Mouse (Mus musculus) C2C12 (cell line): ENCODE results near the gene Fbxo47. TPM values are rescaled to one million over a fixed set of nuclear protein-coding genes. Genes with fewer than 3 reads are reported as not detected.

Experiments used
- H3K27me3 ChIP-seq: one replicate; pipeline ENCODE4 v1.6.1; 2011; ENCODE audit not compliant: control insufficient read depth, insufficient read depth, insufficient read length
- H3K36me3 ChIP-seq: one replicate; pipeline ENCODE4 v1.6.1; 2011; ENCODE audit not compliant: control insufficient read depth, insufficient read depth
- H3K4me3 ChIP-seq: one replicate; pipeline ENCODE4 v1.5.1; 2011; ENCODE audit warnings: mild to moderate bottlenecking, control low read depth; ENCODE audit not compliant: poor library complexity, insufficient read depth, severe bottlenecking
- H3K79me2 ChIP-seq: one replicate; pipeline ENCODE4 v1.6.1; 2011; ENCODE audit not compliant: control insufficient read depth, insufficient read depth
- H3K79me3 ChIP-seq: one replicate; pipeline ENCODE4 v1.6.1; 2011; ENCODE audit warnings: low read depth, control low read depth
- H3ac ChIP-seq: one replicate; pipeline ENCODE3; 2011; ENCODE audit warnings: low read depth; ENCODE audit not compliant: control insufficient read depth, insufficient read length
- CEBPB ChIP-seq: IDR thresholded peaks from one replicate; pipeline ENCODE4 v1.6.1; 2011; ENCODE audit warnings: low read depth, mild to moderate bottlenecking, control low read depth, moderate library complexity
- CTCF ChIP-seq: IDR thresholded peaks from one replicate; pipeline ENCODE4 v1.5.1; 2011; ENCODE audit not compliant: control insufficient read depth, insufficient read depth, insufficient read length
- FOSL1 ChIP-seq: IDR thresholded peaks from one replicate; pipeline ENCODE4 v1.8.0; 2011; ENCODE audit warnings: mild to moderate bottlenecking, low read length; ENCODE audit not compliant: poor library complexity, insufficient read depth, severe bottlenecking
- MAX ChIP-seq: IDR thresholded peaks from one replicate; pipeline ENCODE4 v1.6.1; 2011; ENCODE audit warnings: mild to moderate bottlenecking, control low read depth
- MYOD1 ChIP-seq: IDR thresholded peaks from one replicate; pipeline ENCODE4 v1.6.1; 2011; ENCODE audit warnings: low read depth; ENCODE audit not compliant: control insufficient read depth, insufficient read length
- MYOG ChIP-seq: IDR thresholded peaks from one replicate; pipeline ENCODE4 v1.6.1; 2011; ENCODE audit not compliant: control insufficient read depth, insufficient read length; ENCODE audit errors: extremely low read depth
- USF1 ChIP-seq: IDR thresholded peaks from one replicate; pipeline ENCODE4 v1.6.1; 2011; ENCODE audit warnings: low read depth, mild to moderate bottlenecking, control low read depth, moderate library complexity
- polyA plus RNA-seq: library from polyadenylated mRNA; unstranded; fragments of >200 nt; fragmentation: generic; extraction: Trizol; gene quantifications from one replicate; pipeline ENCODE4 v1.2.1, GENCODE M21; 2012; ENCODE audit warnings: missing spikeins

Gene Fbxo47
- polyA plus RNA-seq, 1 experiment = 0.11 TPM

GRCm38 (mm10) chr11:97891821-97892220, 7.9 kb upstream of the Fbxo47 start:
- no peak overlapping the region for H3ac ChIP-seq

GRCm38 (mm10) chr11:97885296-97885915, 1.5 kb upstream of the Fbxo47 start:
- Histone ChIP-seq H3K79me2 (no peaks in the 10 kb centered on the region), H3K4me3 (peak overlapping the region; percentile 31), H3ac (no peak overlapping the region), H3K27me3 (no peaks in the 10 kb centered on the region), H3K79me3 (no peaks in the 10 kb centered on the region), H3K36me3 (no peaks in the 10 kb centered on the region)
- TF ChIP-seq MYOG (no peak), MYOD1 (no peak), FOSL1 (no peak), CEBPB (no peak), MAX (no peak), CTCF (no peak), USF1 (no peak)

More at GRCm38 (mm10) chr11:97891821-97892220, 7.9 kb upstream of the Fbxo47 start:
- H3K36me3 ChIP-seq = no peaks in the 10 kb centered on the region
- H3K27me3 ChIP-seq = no peaks in the 10 kb centered on the region
- H3K79me3 ChIP-seq = no peaks in the 10 kb centered on the region
- no peak for TF ChIP-seq CTCF
- TF ChIP-seq CEBPB = no peak
- no peak for TF ChIP-seq MYOG
- TF ChIP-seq FOSL1 = no peak
- TF ChIP-seq MAX = no peak
- TF ChIP-seq MYOD1 = no peak
- TF ChIP-seq USF1 = no peak
- H3K4me3 ChIP-seq = no peak overlapping the region
- H3K79me2 ChIP-seq = no peaks in the 10 kb centered on the region

- Histone ChIP-seq H3K79me3 (no peaks in the 10 kb centered on the region), H3K4me3 (peak overlapping the region; percentile 31), H3K79me2 (no peaks in the 10 kb centered on the region), H3K36me3 (no peaks in the 10 kb centered on the region), H3ac (no peak overlapping the region), H3K27me3 (no peaks in the 10 kb centered on the region)
- TF ChIP-seq CTCF (no peak), FOSL1 (no peak), MAX (no peak), MYOD1 (no peak), MYOG (no peak), USF1 (no peak), CEBPB (no peak)
These were observed 739 bp upstream of the Fbxo47 start for GRCm38 (mm10) chr11:97884601-97885185.

- H3ac ChIP-seq = peak overlapping the region; percentile 30
- H3K4me3 ChIP-seq = peak overlapping the region; percentile 28
- no peak for TF ChIP-seq FOSL1
- H3K79me2 ChIP-seq = no peaks in the 10 kb centered on the region
- no peaks in the 10 kb centered on the region for H3K36me3 ChIP-seq
- H3K27me3 ChIP-seq = no peaks in the 10 kb centered on the region
- no peaks in the 10 kb centered on the region for H3K79me3 ChIP-seq
These were observed 424 bp downstream of the Fbxo47 start for GRCm38 (mm10) chr11:97883542-97883917.

GRCm38 (mm10) chr11:97880362-97880761, 3.6 kb downstream of the Fbxo47 start:
- H3K27me3 ChIP-seq = no peaks in the 10 kb centered on the region
- TF ChIP-seq MAX (no peak), CTCF (no peak), MYOD1 (no peak), CEBPB (no peak), USF1 (no peak), FOSL1 (no peak), MYOG (no peak)
- H3K36me3 ChIP-seq = no peaks in the 10 kb centered on the region

GRCm38 (mm10) chr11:97877341-97877740, 6.6 kb downstream of the Fbxo47 start:
- TF ChIP-seq FOSL1 (no peak), MYOD1 (no peak), USF1 (no peak), MAX (no peak), CTCF (no peak), CEBPB (no peak), MYOG (no peak)
- H3K79me3 ChIP-seq = no peaks in the 10 kb centered on the region
- H3K27me3 ChIP-seq = no peaks in the 10 kb centered on the region
- no peak overlapping the region for H3ac ChIP-seq
- no peaks in the 10 kb centered on the region for H3K79me2 ChIP-seq
- no peak overlapping the region for H3K4me3 ChIP-seq
- H3K36me3 ChIP-seq = no peaks in the 10 kb centered on the region

More at GRCm38 (mm10) chr11:97880362-97880761, 3.6 kb downstream of the Fbxo47 start:
- Histone ChIP-seq H3K79me2 (no peaks in the 10 kb centered on the region), H3K79me3 (no peaks in the 10 kb centered on the region), H3K4me3 (no peak overlapping the region), H3ac (no peak overlapping the region)
